Mouse (Mus musculus): Measurements from ENCODE around the gene Tent5b. TPM values are rescaled to one million over a fixed set of nuclear protein-coding genes. Genes with fewer than 3 reads are reported as not detected.

Gene Tent5b
- polyA plus RNA-seq (2012; rRNA removed) = 5.1 and 5.2 TPM in 2 replicates

DNA sequence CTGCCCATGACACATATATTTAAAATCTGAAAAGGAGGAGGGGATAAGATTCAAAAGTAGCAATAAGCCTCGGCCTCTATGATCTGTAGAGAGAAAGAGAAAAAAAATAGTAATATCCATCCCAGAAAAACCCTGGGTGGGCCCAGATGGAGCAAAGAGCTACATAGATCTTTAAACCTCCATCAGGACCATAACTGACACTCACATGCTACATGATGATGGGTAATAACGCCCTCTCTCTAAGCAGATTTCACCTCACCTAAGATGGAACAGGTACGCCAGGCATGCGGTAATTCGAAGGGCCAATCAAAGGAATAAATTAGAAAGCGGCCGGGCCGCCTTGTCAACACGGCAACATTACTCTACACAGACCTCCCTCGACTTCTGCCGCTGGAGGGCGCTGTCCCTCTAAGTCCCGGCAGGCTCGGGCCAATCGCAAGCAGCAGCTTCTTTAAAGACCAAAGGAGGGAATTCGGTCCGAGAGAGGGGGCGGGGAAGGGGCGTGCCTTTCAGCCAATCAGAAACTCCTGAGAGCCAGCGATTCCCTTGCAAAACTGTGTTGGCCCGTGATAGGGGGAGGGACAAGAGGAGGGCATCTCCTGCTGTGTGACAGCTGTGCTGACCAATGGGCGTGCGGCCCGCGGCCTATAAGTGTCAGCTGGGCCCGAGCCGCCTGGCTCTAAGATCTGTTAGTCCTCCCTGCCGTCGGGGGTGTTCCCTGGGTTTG lies at the start of gene Tent5b:
TSS of gene Tent5b (plus strand) at position 675 of the 727 bp plus-strand sequence.
- WGBS = 3% methylated on average over 29 of the region's 29 CpGs
- DNase-seq (ENCODE audit: low read depth, low spot score) = peak; percentile 96

GRCm38 (mm10) chr4:133431508-133431907 lies 48.4 kb upstream of the Tent5b start:
- no peak for DNase-seq (ENCODE audit: low read depth, low spot score)
- 64% methylated on average over 6 of the region's 6 CpGs for WGBS

GRCm38 (mm10) chr4:133432560-133433171 lies 47.3 kb upstream of the Tent5b start:
- no peak for DNase-seq (ENCODE audit: low read depth, low spot score)
- WGBS = 40% methylated on average over 17 of the region's 17 CpGs

GRCm38 (mm10) chr4:133435921-133436320 lies 44.0 kb upstream of the Tent5b start:
- WGBS = 92% methylated on average over 11 of the region's 11 CpGs

GRCm38 (mm10) chr4:133439460-133440376 lies 40.2 kb upstream of the Tent5b start:
- 6% methylated on average over 17 of the region's 17 CpGs for WGBS

More at GRCm38 (mm10) chr4:133435921-133436320, 44.0 kb upstream of the Tent5b start:
- no peak for DNase-seq (ENCODE audit: low read depth, low spot score)

DNA sequence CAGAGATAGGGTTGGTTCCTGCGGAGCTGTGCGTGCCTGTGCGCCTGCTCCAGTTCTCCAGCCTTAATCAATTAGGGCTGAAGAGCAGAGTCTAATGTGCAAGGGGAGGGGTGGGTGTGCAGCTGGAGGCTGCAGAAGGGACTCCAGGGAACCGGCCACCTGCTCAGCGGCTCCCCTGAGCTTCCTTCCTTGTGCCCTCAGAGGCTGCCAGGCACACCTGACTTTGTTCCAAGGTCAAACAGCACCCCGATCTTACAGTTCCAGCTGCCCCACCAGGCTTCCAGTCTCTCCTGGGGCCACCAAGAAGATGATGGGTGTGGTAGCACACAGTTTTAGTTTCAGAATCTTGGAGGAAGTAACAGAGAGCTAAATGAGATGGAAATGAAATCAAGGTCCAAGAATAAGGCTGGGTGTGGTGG lies 39.5 kb upstream of the Tent5b start:
- WGBS = 12% methylated on average over 6 of the region's 6 CpGs
- peak; percentile 83 for DNase-seq (ENCODE audit: low read depth, low spot score)

More at GRCm38 (mm10) chr4:133439460-133440376, 40.2 kb upstream of the Tent5b start:
- DNase-seq (ENCODE audit: low read depth, low spot score) = peak; percentile 25

DNA sequence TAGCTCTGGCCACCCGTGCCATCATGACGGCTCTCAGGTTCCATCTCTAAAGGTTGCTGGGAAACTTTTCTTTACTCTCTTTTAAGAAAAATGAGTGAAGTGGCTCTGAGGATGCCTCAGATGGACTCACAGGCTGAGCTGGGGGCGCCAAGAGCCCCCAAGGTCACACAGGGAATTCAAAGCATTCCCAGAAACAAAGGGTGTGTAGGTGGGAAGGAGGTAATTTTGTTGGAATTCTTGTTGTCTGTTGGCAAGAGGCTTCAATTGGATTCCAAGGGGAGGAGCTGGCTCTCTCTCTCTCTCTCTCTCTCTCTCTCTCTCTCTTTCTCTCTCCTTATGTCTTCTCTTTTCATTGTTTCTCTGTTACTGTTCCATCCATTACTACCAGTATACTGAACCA lies 37.7 kb upstream of the Tent5b start:
- WGBS = 84% methylated on average over 3 of the region's 3 CpGs
- no peak for DNase-seq (ENCODE audit: low read depth, low spot score)

- no peak for DNase-seq (ENCODE audit: low read depth, low spot score)
- WGBS = 60% methylated on average over 5 of the region's 5 CpGs
Observed at GRCm38 (mm10) chr4:133443085-133443484, 36.8 kb upstream of the Tent5b start.

DNA sequence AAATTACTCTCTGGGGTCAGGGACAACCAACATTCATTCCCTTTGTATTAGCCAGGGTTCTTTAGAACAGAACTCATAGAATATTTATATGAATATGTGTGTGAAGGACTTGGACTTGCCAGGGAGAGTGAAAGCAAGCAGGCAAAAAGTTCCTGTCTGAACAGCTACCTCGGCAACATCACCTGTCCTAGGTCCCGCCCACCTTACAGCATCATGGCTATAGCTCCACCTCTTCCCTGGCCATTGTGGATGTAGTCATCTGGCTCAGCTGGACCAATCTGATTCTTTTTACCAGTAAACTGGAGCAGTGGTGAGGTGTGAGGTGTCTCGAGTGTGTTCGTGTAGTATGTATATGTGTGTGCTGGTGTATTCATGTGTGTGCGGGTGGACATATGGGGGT lies 34.2 kb upstream of the Tent5b start:
- DNase-seq (ENCODE audit: low read depth, low spot score) = no peak
- WGBS = 83% methylated on average over 5 of the region's 5 CpGs

DNA sequence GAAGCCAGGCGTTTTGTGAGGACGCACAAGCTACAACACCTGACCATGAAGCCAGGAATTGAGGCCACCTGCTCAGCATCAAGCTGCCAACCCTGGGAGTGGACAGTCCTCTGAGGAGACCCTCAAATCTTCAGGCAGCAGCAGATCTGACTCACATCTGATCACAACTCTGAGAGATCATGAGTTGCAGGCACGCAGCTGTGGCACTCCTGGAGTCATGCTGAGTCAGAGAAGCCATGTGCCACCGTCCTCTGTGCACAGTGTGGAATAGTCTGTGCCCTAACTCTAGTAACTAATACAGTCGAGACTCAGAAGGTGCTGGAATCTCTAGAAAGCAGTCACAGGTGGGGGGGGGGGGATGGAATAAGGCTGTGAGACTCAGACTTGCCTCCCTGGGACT lies 32.6 kb upstream of the Tent5b start:
- WGBS = 66% methylated on average over 5 of the region's 5 CpGs
- DNase-seq (ENCODE audit: low read depth, low spot score) = no peak

DNA sequence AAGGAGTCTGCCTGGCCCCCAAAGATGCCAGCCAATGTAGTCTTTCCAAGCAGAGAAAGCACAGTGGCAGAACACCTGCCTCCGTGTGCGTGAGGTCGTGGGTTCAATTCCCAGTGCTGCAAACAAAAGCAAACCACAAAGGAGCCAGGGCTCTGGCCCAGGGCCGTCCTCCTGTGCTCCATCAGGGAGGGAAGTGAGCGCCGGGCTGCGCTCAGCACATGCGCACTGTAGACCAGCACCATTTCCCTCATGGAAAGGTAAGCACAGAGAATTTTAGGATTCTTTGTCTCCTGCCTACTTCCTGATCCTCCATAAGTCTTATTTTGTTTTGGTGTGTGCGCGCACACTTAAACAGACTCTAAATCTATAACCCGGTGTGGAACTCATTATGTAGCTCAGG lies 32.0 kb upstream of the Tent5b start:
- no peak for DNase-seq (ENCODE audit: low read depth, low spot score)
- WGBS = 87% methylated on average over 11 of the region's 11 CpGs

DNA sequence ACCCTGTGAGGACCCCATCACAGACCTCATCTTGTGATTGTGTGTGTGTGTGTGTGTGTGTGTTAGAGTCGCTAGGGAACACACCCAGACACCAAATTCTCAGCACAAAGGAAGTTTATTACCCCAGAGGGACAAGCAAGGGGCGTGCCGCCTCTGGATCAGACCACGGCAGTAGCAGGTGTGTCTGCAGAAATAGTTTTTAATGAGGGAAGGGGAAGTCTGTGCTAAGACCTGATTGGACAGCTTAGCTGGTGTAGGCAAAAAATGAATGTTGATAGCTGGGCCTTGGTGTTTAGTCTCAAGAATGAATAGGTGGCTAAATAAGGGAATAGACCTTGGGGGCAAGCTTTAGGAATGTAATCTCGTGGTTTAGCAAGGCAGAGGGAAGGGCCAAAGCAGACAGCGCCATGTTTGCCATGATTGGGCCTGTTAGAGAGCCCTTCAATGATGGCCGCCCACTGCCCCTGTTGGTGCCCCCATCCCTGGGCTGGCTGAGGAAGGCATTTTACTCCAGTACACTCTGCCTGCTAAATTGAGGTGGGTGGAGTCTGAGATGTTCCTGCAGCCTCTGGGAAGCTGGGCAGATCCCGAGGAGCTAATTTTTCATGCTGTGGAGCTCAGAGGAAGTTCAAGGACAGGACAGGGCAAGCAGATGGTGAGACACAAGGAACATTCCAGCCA lies 31.1 kb upstream of the Tent5b start:
- no peak for DNase-seq (ENCODE audit: low read depth, low spot score)
- 32% methylated on average over 8 of the region's 8 CpGs for whole genome bisulfite sequencing

- WGBS = 21% methylated on average over 13 of the region's 13 CpGs
- no peak for DNase-seq (ENCODE audit: low read depth, low spot score)
Observed at GRCm38 (mm10) chr4:133449726-133450125, 30.2 kb upstream of the Tent5b start.

GRCm38 (mm10) chr4:133451536-133451935 lies 28.4 kb upstream of the Tent5b start:
- DNase-seq (ENCODE audit: low read depth, low spot score) = peak; percentile 60
- 4% methylated on average over 10 of the region's 10 CpGs for WGBS

- WGBS = 53% methylated on average over 7 of the region's 7 CpGs
- no peak for DNase-seq (ENCODE audit: low read depth, low spot score)
Observed at GRCm38 (mm10) chr4:133452433-133452832, 27.5 kb upstream of the Tent5b start.

DNA sequence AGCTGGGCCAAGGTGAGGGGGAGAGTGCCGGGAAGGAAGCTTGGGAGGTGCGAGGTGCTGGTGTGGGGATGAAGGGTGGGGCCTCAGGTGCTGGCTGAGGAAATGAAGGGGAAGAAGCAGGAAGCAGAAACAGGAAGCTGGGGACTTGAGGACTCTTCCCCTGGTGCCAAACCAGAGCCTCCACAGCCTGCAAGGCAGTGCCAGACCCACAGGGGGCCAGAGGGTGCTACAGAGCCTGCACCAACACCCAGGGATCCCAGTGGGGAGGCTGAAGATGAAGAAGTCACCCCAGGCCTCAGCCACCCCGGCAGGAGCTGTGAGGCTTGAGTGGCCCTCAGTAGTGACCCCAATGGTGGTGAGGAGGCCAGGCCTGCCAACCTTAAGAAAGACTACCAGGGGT lies 21.9 kb upstream of the Tent5b start:
- DNase-seq (ENCODE audit: low read depth, low spot score) = no peak
- 50% methylated on average over 3 of the region's 3 CpGs for WGBS

GRCm38 (mm10) chr4:133460006-133460405 lies 19.9 kb upstream of the Tent5b start:
- DNase-seq (ENCODE audit: low read depth, low spot score) = no peak
- WGBS = 78% methylated on average over 1 of the region's 1 CpGs

GRCm38 (mm10) chr4:133460796-133461325 lies 19.1 kb upstream of the Tent5b start:
- no peak for DNase-seq (ENCODE audit: low read depth, low spot score)
- 55% methylated on average over 5 of the region's 5 CpGs for WGBS

DNA sequence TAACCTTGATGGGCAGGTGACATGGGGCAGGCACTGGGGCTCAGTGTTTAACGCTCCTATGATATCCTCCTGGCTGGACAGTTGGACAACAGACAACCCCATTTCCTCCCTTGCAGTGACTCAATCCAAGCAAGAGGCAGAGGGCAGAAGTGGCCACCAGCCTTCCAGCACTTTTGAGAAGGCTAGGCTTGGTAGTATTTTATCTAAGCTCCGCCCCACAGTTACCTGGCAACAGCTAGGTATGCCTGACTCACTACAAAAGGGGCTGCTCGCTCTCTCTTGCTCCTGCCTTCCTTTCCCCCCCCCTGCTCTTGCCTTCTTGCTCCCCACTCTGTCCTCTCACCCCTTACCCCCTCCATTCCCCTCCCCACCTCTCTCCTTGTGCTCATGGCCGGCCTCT lies 18.6 kb upstream of the Tent5b start:
- 81% methylated on average over 4 of the region's 4 CpGs for WGBS
- DNase-seq (ENCODE audit: low read depth, low spot score) = no peak

All from large intestine, adult 2 months (tissue).